Mouse (Mus musculus) liver, embryonic 14.5 days (tissue): ENCODE data around the gene Oas1e. TPM values are rescaled to one million over a fixed set of nuclear protein-coding genes. Genes with fewer than 3 reads are reported as not detected.
A peak's percentile ranks its signal among the peaks of the same experiment; 100 is the strongest.

Experiments used
- ATAC-seq: fragments of 200-750 bp; cut with Nextera tagmentation; 2 replicates; pipeline ENCODE4 v1.8.0; 2017; ENCODE audit warnings: moderate number of reproducible peaks, mild to moderate bottlenecking, moderate library complexity; ENCODE audit not compliant: insufficient read depth
- DNase-seq, 3 experiments: peaks; one replicate each; pipeline ENCODE4 v3.0.0-alpha.2; 2012 to 2013; ENCODE audit warnings: low read depth in 3 of 3, low spot score in 3 of 3
- H3K27ac ChIP-seq: fragments of 300-500 bp; sonication (generic); 2 replicates; pipeline ENCODE4 v1.5.1; 2014; ENCODE audit warnings: moderate library complexity, mild to moderate bottlenecking, control low read depth, inconsistent platforms
- H3K27me3 ChIP-seq: fragments of 300-500 bp; sonication (generic); 2 replicates; pipeline ENCODE4 v1.6.1; 2014; ENCODE audit warnings: mild to moderate bottlenecking, low read length, moderate library complexity; ENCODE audit not compliant: control insufficient read depth, insufficient read depth
- H3K36me3 ChIP-seq: fragments of 300-500 bp; sonication (generic); replicated peaks from 2 replicates; pipeline ENCODE4 v1.6.1; 2014; ENCODE audit warnings: low read depth; ENCODE audit not compliant: control insufficient read depth, insufficient read depth
- H3K4me1 ChIP-seq, 2 experiments: fragments of 200-500 bp in 1 of 2; fragments of 300-500 bp in 1 of 2; sonication (generic) in 1 of 2; replicated peaks; 2 replicates each; pipeline ENCODE4 v1.6.1; 2012 to 2014; ENCODE audit warnings: antibody characterized with exemption in 1 of 2, inconsistent platforms in 1 of 2, low read length in 1 of 2; ENCODE audit not compliant: control insufficient read depth in 2 of 2, insufficient read depth in 2 of 2
- H3K4me2 ChIP-seq: fragments of 300-500 bp; sonication (generic); 2 replicates; pipeline ENCODE4 v1.6.1; 2014; ENCODE audit warnings: low read depth, mild to moderate bottlenecking, control low read depth, moderate library complexity
- H3K4me3 ChIP-seq, 2 experiments: fragments of 200-500 bp in 1 of 2; fragments of 300-500 bp in 1 of 2; sonication (generic) in 1 of 2; 2 replicates each; pipeline ENCODE4 v1.5.1; 2012 to 2014; ENCODE audit warnings: low read depth in 2 of 2, low read length in 2 of 2, mild to moderate bottlenecking in 2 of 2, control low read depth in 1 of 2, inconsistent platforms in 1 of 2, moderate library complexity in 1 of 2; ENCODE audit not compliant: insufficient read depth in 1 of 2
- H3K9ac ChIP-seq: fragments of 300-500 bp; sonication (generic); replicated peaks from 2 replicates; pipeline ENCODE4 v1.6.1; 2014; ENCODE audit warnings: mild to moderate bottlenecking, control low read depth, moderate library complexity
- H3K9me3 ChIP-seq: fragments of 300-500 bp; sonication (generic); 2 replicates; pipeline ENCODE4 v1.6.1; 2016; ENCODE audit warnings: low read length, mixed read lengths; ENCODE audit not compliant: control insufficient read depth
- CTCF ChIP-seq: IDR thresholded peaks from 2 replicates; pipeline ENCODE4 v1.5.1; 2016; ENCODE audit warnings: antibody characterized with exemption, low read depth, control low read depth
- EP300 ChIP-seq: IDR thresholded peaks from 2 replicates; pipeline ENCODE4 v1.6.1; 2016; ENCODE audit warnings: antibody characterized with exemption, low read depth
- WGBS: fragments of 180-500 bp; shearing (Covaris S2); extraction: QIAGEN DNeasy Blood & Tissue Kit; methylation state at CpG from one replicate; pipeline ENCODE4 v1.1.7; 2014; ENCODE audit not compliant: insufficient replicate concordance; 5-methylcytosine and 5-hydroxymethylcytosine counted together
- polyA plus RNA-seq, 2 experiments: library from polyadenylated mRNA; depleted of rRNA in 1 of 2; stranded (reverse) in 1 of 2; unstranded in 1 of 2; fragments of >200 nt; fragmentation: Nextera tagmentation in 1 of 2; extraction: Ambion mirVana in 1 of 2; gene quantifications; 2 replicates each; pipeline versions ENCODE4 v1.2.1 to v1.2.3; 2012 to 2014

Oas1e gene
- polyA plus RNA-seq, 2 experiments: not detected

DNA sequence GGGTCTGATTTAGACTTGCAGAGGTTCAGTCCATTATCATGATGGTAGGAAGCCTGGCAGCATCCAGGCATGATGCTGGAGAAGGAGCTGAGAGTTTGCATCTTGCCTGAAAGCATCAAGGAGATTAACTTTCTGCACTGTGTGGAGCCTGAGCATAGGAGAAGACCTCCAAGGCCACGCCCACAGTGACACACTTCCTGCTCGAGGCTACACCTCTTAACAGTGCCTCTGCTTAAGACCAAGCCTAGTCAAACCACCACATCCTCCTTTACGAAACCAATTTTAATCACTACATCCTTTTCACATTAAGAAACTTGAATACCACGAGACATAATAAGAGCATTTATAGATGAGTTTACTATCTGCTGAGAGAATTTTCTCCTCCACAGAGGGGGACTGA lies 35.7 kb upstream of the Oas1e start:
- TF ChIP-seq CTCF: no peak
- no peak for TF ChIP-seq EP300
- Histone ChIP-seq H3K4me1 (no peaks in the 10 kb centered on the region), H3K36me3 (no peaks in the 10 kb centered on the region), H3K4me2 (no peak overlapping the region), H3K27me3 (peaks cover 6% of the 10 kb centered on the region), H3K4me3 (no peak overlapping the region), H3K9me3 (no peaks in the 10 kb centered on the region), H3K27ac (no peak overlapping the region), H3K9ac (no peak overlapping the region)
- WGBS: 47% methylated on average over 4 of the region's 4 CpGs
- ATAC-seq (no peak), DNase-seq (no peak)

DNA sequence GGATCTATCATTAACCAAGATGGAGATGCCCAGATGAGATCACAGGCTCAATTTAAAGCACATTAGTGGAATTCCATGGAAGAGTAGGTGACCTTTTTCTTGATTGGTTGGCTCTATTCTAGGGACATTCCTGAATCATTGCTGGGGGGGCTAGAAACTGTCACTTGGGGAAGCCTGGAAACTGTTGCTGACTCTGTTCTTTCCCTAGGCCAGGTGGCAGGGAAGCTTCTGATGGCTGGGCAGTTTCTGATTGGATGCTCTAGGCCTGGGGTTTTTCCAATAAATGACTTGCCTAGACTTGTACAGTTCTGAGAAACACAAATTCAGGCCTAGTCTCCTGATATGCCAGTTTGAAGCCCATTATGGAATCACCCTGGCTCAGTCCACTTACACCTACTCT lies 23.7 kb upstream of the Oas1e start:
- ATAC-seq: no peak
- Histone ChIP-seq H3K9ac (no peak overlapping the region), H3K27me3 (no peaks in the 10 kb centered on the region)

GRCm38 (mm10) chr5:120815949-120816348 lies 20.6 kb upstream of the Oas1e start:
- H3K4me1 ChIP-seq: peaks cover 0 to 5% of the 10 kb centered on the region in 2 experiments; a peak in 1 of 4 replicates
- H3K27me3 ChIP-seq: no peaks in the 10 kb centered on the region
- H3K4me3 ChIP-seq: no peak overlapping the region
- H3K9me3 ChIP-seq: no peaks in the 10 kb centered on the region
- H3K27ac ChIP-seq: no peak overlapping the region
- TF ChIP-seq EP300 (no peak), CTCF (peak; percentile 81)
- ATAC-seq: no peak
- H3K36me3 ChIP-seq: no peaks in the 10 kb centered on the region
- DNase-seq: peak in 1 of 3 experiments; percentile 22
- WGBS: 49% methylated on average over 3 of the region's 3 CpGs
- H3K9ac ChIP-seq: no peak overlapping the region
- H3K4me2 ChIP-seq: no peak overlapping the region

More for the DNA sequence above, 23.7 kb upstream of the Oas1e start:
- no peak overlapping the region for H3K4me2 ChIP-seq
- H3K36me3 ChIP-seq: no peaks in the 10 kb centered on the region
- DNase-seq: no peak
- no peak overlapping the region for H3K27ac ChIP-seq
- TF ChIP-seq EP300: no peak
- TF ChIP-seq CTCF: no peak
- H3K4me3 ChIP-seq: no peak overlapping the region
- H3K4me1 ChIP-seq: no peaks in the 10 kb centered on the region
- no peaks in the 10 kb centered on the region for H3K9me3 ChIP-seq

GRCm38 (mm10) chr5:120813023-120813422 lies 17.7 kb upstream of the Oas1e start:
- ATAC-seq: no peak
- TF ChIP-seq EP300 (no peak), CTCF (no peak)
- Histone ChIP-seq H3K36me3 (no peaks in the 10 kb centered on the region), H3K27me3 (no peaks in the 10 kb centered on the region), H3K27ac (no peak overlapping the region), H3K4me2 (peak overlapping the region; percentile 81), H3K4me3 (peak overlapping the region; percentile 77 to 99), H3K4me1 (peaks cover 0 to 5% of the 10 kb centered on the region in 2 experiments; a peak in 1 of 4 replicates), H3K9ac (peak overlapping the region; percentile 78), H3K9me3 (no peaks in the 10 kb centered on the region)
- DNase-seq: no peak
- WGBS: 47% methylated on average over 6 of the region's 6 CpGs

- Histone ChIP-seq H3K4me3 (peak within 1 kb of the TSS; percentile 77 to 99), H3K9ac (peak within 1 kb of the TSS; percentile 78), H3K27me3 (no peaks in the 10 kb centered on the region), H3K36me3 (no peaks in the 10 kb centered on the region), H3K4me1 (peaks cover 0 to 5% of the 10 kb centered on the region in 2 experiments; a peak in 1 of 4 replicates), H3K4me2 (peak within 1 kb of the TSS; percentile 81), H3K27ac (no peak within 1 kb of the TSS), H3K9me3 (no peaks in the 10 kb centered on the region)
- TF ChIP-seq EP300 (no peak), CTCF (no peak)
- ATAC-seq (peak; percentile 77), DNase-seq (peak; percentile 70 to 77 (median 72))
- 6% methylated on average over 18 of the region's 18 CpGs for WGBS
Observed at GRCm38 (mm10) chr5:120811951-120812819, 16.9 kb upstream of the Oas1e start, which contains the start of gene Oas1c. Oas1c (minus strand) TSS chr5:120812514.
